Mouse (Mus musculus): ENCODE measurements around the gene Duoxa2. TPM values are rescaled to one million over a fixed set of nuclear protein-coding genes. Genes with fewer than 3 reads are reported as not detected.

Duoxa2 gene
- polyA plus RNA-seq, 1 experiment from 2014 or later: not detected

- WGBS (ENCODE audit: insufficient replicate concordance): 3% methylated on average over 13 of the region's 13 CpGs
- Histone ChIP-seq H3K9ac (no peak within 1 kb of the TSS), H3K4me1 (replicated peaks) (peaks cover 31% of the 10 kb centered on the region; the same call in 1 of the 2 replicates), H3K9me3 (replicated peaks) (no peaks in the 10 kb centered on the region), H3K27me3 (peaks cover 100% of the 10 kb centered on the region), H3K4me2 (peak within 1 kb of the TSS; percentile 42), H3K27ac (replicated peaks) (no peak within 1 kb of the TSS), H3K4me3 (replicated peaks) (peak within 1 kb of the TSS; percentile 29), H3K36me3 (replicated peaks) (no peaks in the 10 kb centered on the region)
- no peak for ATAC-seq (ENCODE audit: insufficient read depth)
These were observed 602 bp upstream of the Duoxa2 start, which contains the start of gene Duox2 for GRCm38 (mm10) chr2:122298096-122298499. Gene Duox2, minus strand, starts transcription at chr2:122298449.

- no peak for ATAC-seq (ENCODE audit: insufficient read depth)
- H3K4me2 ChIP-seq: no peak overlapping the region
These were observed 1.4 kb downstream of the Duoxa2 start for GRCm38 (mm10) chr2:122299911-122300655.

GRCm38 (mm10) chr2:122300656-122301020, 1.9 kb downstream of the Duoxa2 start:
- Histone ChIP-seq H3K27me3 (peaks cover 100% of the 10 kb centered on the region), H3K36me3 (replicated peaks) (no peaks in the 10 kb centered on the region), H3K27ac (replicated peaks) (no peak overlapping the region), H3K4me1 (replicated peaks) (peaks cover 31% of the 10 kb centered on the region; the same call in 1 of the 2 replicates), H3K9me3 (replicated peaks) (no peaks in the 10 kb centered on the region), H3K9ac (no peak overlapping the region), H3K4me2 (peak overlapping the region; percentile 48; the same call in 1 of the 2 replicates), H3K4me3 (replicated peaks) (no peak overlapping the region)
- no peak for ATAC-seq (ENCODE audit: insufficient read depth)
- WGBS (ENCODE audit: insufficient replicate concordance): 5% methylated on average over 14 of the region's 14 CpGs

More at GRCm38 (mm10) chr2:122299911-122300655, 1.4 kb downstream of the Duoxa2 start:
- peaks cover 100% of the 10 kb centered on the region for H3K27me3 ChIP-seq
- WGBS (ENCODE audit: insufficient replicate concordance): 8% methylated on average over 14 of the region's 14 CpGs
- peaks cover 31% of the 10 kb centered on the region; the same call in 1 of the 2 replicates for H3K4me1 ChIP-seq (replicated peaks)
- H3K36me3 ChIP-seq (replicated peaks): no peaks in the 10 kb centered on the region
- no peak overlapping the region for H3K27ac ChIP-seq (replicated peaks)
- no peaks in the 10 kb centered on the region for H3K9me3 ChIP-seq (replicated peaks)
- H3K9ac ChIP-seq: no peak overlapping the region
- H3K4me3 ChIP-seq (replicated peaks): no peak overlapping the region

- ATAC-seq (ENCODE audit: insufficient read depth): 0 out of 2 replicates have a peak, but pooled peaks have one; percentile 19
- 1% methylated on average over 48 of the region's 48 CpGs for WGBS (ENCODE audit: insufficient replicate concordance)
- no peak overlapping the region for H3K9ac ChIP-seq
These were observed 2.6 kb downstream of the Duoxa2 start for GRCm38 (mm10) chr2:122301081-122301920.

GRCm38 (mm10) chr2:122301921-122302573, 3.3 kb downstream of the Duoxa2 start:
- WGBS (ENCODE audit: insufficient replicate concordance): 9% methylated on average over 23 of the region's 23 CpGs
- no peak for ATAC-seq (ENCODE audit: insufficient read depth)
- Histone ChIP-seq H3K27me3 (peaks cover 100% of the 10 kb centered on the region), H3K9me3 (replicated peaks) (no peaks in the 10 kb centered on the region), H3K4me2 (peak overlapping the region; percentile 48), H3K9ac (no peak overlapping the region), H3K4me1 (replicated peaks) (peaks cover 31% of the 10 kb centered on the region; the same call in 1 of the 2 replicates), H3K4me3 (replicated peaks) (peak overlapping the region; percentile 25; the same call in 1 of the 2 replicates), H3K36me3 (replicated peaks) (no peaks in the 10 kb centered on the region), H3K27ac (replicated peaks) (no peak overlapping the region)

More at GRCm38 (mm10) chr2:122301081-122301920, 2.6 kb downstream of the Duoxa2 start:
- no peaks in the 10 kb centered on the region for H3K9me3 ChIP-seq (replicated peaks)
- no peak overlapping the region for H3K27ac ChIP-seq (replicated peaks)
- peak overlapping the region; percentile 48 for H3K4me2 ChIP-seq
- H3K4me3 ChIP-seq (replicated peaks): peak overlapping the region; percentile 25
- peaks cover 31% of the 10 kb centered on the region; the same call in 1 of the 2 replicates for H3K4me1 ChIP-seq (replicated peaks)
- H3K36me3 ChIP-seq (replicated peaks): no peaks in the 10 kb centered on the region
- H3K27me3 ChIP-seq: peaks cover 100% of the 10 kb centered on the region

GRCm38 (mm10) chr2:122302574-122303241, 4.0 kb downstream of the Duoxa2 start:
- Histone ChIP-seq H3K4me3 (replicated peaks) (no peak overlapping the region), H3K27ac (replicated peaks) (no peak overlapping the region), H3K4me1 (replicated peaks) (peaks cover 31% of the 10 kb centered on the region; the same call in 1 of the 2 replicates), H3K27me3 (peaks cover 100% of the 10 kb centered on the region), H3K9ac (no peak overlapping the region), H3K36me3 (replicated peaks) (no peaks in the 10 kb centered on the region), H3K4me2 (no peak overlapping the region), H3K9me3 (replicated peaks) (no peaks in the 10 kb centered on the region)
- ATAC-seq (ENCODE audit: insufficient read depth): no peak
- WGBS (ENCODE audit: insufficient replicate concordance): 5% methylated on average over 9 of the region's 9 CpGs

GRCm38 (mm10) chr2:122304544-122304943, 5.8 kb downstream of the Duoxa2 start:
- WGBS (ENCODE audit: insufficient replicate concordance): 65% methylated on average over 6 of the region's 6 CpGs
- ATAC-seq (ENCODE audit: insufficient read depth): no peak
- no peak overlapping the region for H3K4me3 ChIP-seq (replicated peaks)
- H3K27ac ChIP-seq (replicated peaks): no peak overlapping the region
- no peaks in the 10 kb centered on the region for H3K9me3 ChIP-seq (replicated peaks)
- peaks cover 98% of the 10 kb centered on the region for H3K27me3 ChIP-seq
- H3K4me1 ChIP-seq (replicated peaks): peaks cover 16% of the 10 kb centered on the region; the same call in 1 of the 2 replicates
- no peak overlapping the region for H3K9ac ChIP-seq
- H3K4me2 ChIP-seq: no peak overlapping the region
- no peaks in the 10 kb centered on the region for H3K36me3 ChIP-seq (replicated peaks)

- Histone ChIP-seq H3K9ac (no peak overlapping the region), H3K27me3 (peaks cover 98% of the 10 kb centered on the region), H3K36me3 (replicated peaks) (no peaks in the 10 kb centered on the region), H3K27ac (replicated peaks) (no peak overlapping the region), H3K4me2 (no peak overlapping the region), H3K4me1 (replicated peaks) (peaks cover 16% of the 10 kb centered on the region; the same call in 1 of the 2 replicates), H3K9me3 (replicated peaks) (no peaks in the 10 kb centered on the region), H3K4me3 (replicated peaks) (no peak overlapping the region)
- 64% methylated on average over 16 of the region's 16 CpGs for WGBS (ENCODE audit: insufficient replicate concordance)
- no peak for ATAC-seq (ENCODE audit: insufficient read depth)
These were observed 6.6 kb downstream of the Duoxa2 start for GRCm38 (mm10) chr2:122305097-122305892.

- no peaks in the 10 kb centered on the region for H3K9me3 ChIP-seq (replicated peaks)
- no peaks in the 10 kb centered on the region for H3K36me3 ChIP-seq (replicated peaks)
- WGBS (ENCODE audit: insufficient replicate concordance): 24% methylated on average over 4 of the region's 4 CpGs
- ATAC-seq (ENCODE audit: insufficient read depth): no peak
- H3K4me1 ChIP-seq (replicated peaks): peaks cover 12% of the 10 kb centered on the region; the same call in 1 of the 2 replicates
- H3K4me2 ChIP-seq: no peak overlapping the region
- no peak overlapping the region for H3K9ac ChIP-seq
- no peak overlapping the region for H3K27ac ChIP-seq (replicated peaks)
- no peak overlapping the region for H3K4me3 ChIP-seq (replicated peaks)
- peaks cover 96% of the 10 kb centered on the region for H3K27me3 ChIP-seq
These were observed 7.5 kb downstream of the Duoxa2 start for GRCm38 (mm10) chr2:122306184-122306583.

- no peak for ATAC-seq (ENCODE audit: insufficient read depth)
- H3K9me3 ChIP-seq (replicated peaks): no peaks in the 10 kb centered on the region
- peaks cover 96% of the 10 kb centered on the region for H3K27me3 ChIP-seq
- no peak overlapping the region for H3K4me3 ChIP-seq (replicated peaks)
- H3K4me1 ChIP-seq (replicated peaks): no peaks in the 10 kb centered on the region
- 35% methylated on average over 3 of the region's 3 CpGs for WGBS (ENCODE audit: insufficient replicate concordance)
- no peak overlapping the region for H3K4me2 ChIP-seq
- H3K27ac ChIP-seq (replicated peaks): no peak overlapping the region
- H3K36me3 ChIP-seq (replicated peaks): no peaks in the 10 kb centered on the region
- no peak overlapping the region for H3K9ac ChIP-seq
These were observed 10.9 kb downstream of the Duoxa2 start for GRCm38 (mm10) chr2:122309647-122310046.
